Mouse (Mus musculus) lung, adult 2 months (tissue): ENCODE measurements around the gene Zdhhc11.
"Not testable (repeated sequence)": the region's sequence is repeated elsewhere in the genome, so short reads cannot be mapped to it uniquely, and the experiment has no call there.

ENCODE experiments used
- CTCF ChIP-seq: fragments of 200-500 bp; IDR thresholded peaks from 2 replicates; pipeline ENCODE4 v1.5.1; 2011; ENCODE audit warnings: mild to moderate bottlenecking, low read length, control low read depth; ENCODE audit not compliant: insufficient read depth
- POLR2A ChIP-seq: fragments of 200-500 bp; IDR thresholded peaks from 2 replicates; pipeline ENCODE4 v1.6.1; 2011; ENCODE audit warnings: low read depth, mild to moderate bottlenecking, control low read depth, low read length, borderline replicate concordance; ENCODE audit errors: extremely low read depth

GRCm38 (mm10) chr13:74006881-74007280, 43.2 kb downstream of the Zdhhc11 start:
- not testable (repeated sequence) for TF ChIP-seq CTCF, POLR2A
